Mouse (Mus musculus): ENCODE results near the gene Sec11a. TPM values are rescaled to one million over a fixed set of nuclear protein-coding genes. Genes with fewer than 3 reads are reported as not detected.

Gene Sec11a
- total RNA-seq, 4 experiments from 2014 or later, result 35.3 to 41.0 (median 39.2) TPM

DNA sequence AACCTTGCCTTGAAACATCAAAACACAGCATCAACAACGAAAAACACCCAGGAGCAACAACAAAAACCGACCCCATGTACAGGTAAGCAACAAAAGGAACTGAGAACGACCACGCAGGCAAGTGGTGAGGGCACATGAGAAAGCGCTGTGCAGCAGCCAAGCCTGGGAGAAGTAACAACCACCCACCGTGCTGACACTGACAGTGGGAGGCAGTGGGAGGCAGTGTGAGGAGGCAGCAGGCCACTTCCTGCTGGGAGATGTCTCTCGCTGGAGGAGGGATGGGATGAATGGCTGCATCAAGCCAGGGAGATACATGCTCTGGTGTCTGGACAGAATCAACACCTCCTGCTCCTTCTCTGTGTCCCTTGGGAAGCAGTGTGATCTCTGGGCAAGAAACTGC is 50.4 kb downstream of the Sec11a start:
- no peak for DNase-seq (ENCODE audit: low spot score)

DNA sequence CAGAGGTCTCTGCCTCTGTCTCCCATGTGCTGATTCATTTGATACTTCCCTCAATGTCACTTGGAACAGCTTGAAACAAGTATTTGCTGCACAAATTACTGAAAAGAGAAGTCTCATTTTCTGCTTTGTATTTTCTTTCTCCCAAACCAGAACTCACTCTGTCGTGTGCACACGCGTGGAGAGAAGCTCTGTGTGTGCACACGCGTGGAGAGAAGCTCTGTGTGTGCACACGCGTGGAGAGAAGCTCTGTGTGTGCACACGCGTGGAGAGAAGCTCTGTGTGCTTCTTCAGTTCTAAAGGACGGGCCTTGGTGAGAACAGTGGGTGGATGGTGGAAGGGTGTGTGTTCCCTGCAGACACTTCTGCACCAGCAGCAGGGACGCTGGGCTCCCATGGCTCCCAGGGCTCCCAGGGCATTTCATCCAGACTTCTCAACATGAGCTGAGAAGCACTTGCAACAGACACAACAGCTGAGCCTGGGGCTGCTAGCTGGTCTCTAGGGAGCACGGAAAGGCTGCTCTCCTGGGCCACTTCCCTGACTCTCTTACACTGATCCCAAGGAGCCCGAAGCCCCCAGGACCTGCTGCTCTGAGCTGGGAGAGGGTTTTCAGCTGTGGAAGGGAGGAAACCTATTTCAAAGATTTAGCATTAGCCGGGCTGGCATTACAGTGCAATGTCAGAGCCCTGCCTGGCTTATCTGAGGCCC is 52.6 kb downstream of the Sec11a start:
- DNase-seq (ENCODE audit: low spot score), result no peak

- DNase-seq (ENCODE audit: low spot score), result no peak
These were observed 53.4 kb downstream of the Sec11a start for GRCm38 (mm10) chr7:80894196-80894595.

DNA sequence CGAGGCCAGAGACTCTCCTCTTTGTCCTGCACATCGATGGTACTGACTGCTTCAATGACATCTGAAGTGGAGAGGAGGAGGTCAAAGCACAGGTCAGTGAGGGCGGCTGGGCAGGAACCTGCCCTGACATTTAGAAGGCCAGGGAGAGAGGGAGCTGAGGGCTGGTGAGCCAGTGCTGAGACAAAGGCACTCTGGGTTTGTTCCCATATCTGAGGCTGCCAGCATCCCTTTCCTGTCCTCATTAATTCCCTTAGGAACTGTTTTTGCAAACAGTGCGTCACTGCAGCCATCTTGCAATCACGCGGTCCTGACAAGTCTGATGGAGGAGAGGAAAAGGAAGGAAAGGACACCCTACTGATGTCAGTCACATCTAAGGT is 53.8 kb downstream of the Sec11a start:
- DNase-seq (ENCODE audit: low spot score), result no peak

GRCm38 (mm10) chr7:80893086-80893752 is 54.4 kb downstream of the Sec11a start:
- DNase-seq (ENCODE audit: low spot score), result no peak

DNA sequence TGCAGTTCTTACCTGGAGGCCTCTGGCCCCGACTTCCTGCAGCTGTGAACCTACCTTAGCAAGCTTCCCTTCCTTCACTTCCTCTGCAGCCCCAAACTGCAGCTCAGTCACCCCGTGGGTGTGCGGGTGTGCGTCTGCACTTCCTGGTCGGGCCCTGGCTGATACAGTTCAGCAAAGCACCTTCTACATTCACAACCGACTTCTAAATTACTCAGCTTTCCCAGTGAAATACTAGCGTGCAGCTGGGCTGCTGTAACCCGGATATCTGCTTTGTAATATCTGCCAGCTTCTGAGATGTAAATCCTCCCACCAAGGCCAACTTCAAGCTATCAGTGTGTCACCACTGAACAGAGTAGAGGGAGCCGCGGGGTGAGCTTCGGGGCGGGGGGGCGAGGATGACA is 57.7 kb downstream of the Sec11a start:
- DNase-seq (ENCODE audit: low spot score), result no peak

- no peak for DNase-seq (ENCODE audit: low spot score)
These were observed 58.5 kb downstream of the Sec11a start for GRCm38 (mm10) chr7:80889021-80889511.

DNA sequence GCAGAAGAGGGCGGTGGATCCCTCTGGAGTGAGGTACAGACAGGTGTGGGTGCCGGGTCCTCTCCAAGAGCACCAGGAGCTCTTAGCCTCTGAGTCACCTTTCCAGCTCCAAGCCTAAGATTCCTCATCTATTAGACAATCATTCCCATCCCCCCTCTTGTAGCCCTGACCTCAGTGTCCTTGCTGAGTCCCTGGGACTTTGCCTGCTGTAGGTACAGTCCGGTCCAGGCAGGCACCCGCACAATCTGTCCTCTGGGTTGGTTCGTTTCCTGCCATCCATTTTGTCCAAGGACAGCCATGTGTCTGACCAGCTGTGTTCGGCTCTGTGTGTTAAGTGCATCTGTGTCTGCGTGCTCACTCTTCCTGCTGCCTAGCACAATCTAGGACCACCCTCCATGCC is 59.0 kb downstream of the Sec11a start:
- no peak for DNase-seq (ENCODE audit: low spot score)

DNA sequence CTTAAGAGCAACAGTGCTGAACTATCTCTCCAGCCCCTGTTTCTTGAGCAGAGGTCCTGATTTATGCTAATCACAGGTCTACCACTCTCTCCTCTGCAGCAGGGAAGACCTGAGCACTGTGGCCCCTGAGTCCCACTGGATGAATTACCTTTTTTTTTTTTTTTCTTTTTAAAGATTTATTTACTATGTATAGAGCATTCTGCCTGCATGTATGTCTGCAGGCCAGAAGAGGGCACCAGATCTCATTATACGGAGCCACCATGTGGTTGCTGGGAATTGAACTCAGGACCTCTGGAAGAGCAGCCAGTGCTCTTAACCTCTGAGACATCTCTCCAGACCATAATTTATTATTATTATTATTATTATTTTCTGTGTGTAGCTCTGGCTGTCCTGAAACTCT is 61.9 kb downstream of the Sec11a start:
- no peak for DNase-seq (ENCODE audit: low spot score)

DNA sequence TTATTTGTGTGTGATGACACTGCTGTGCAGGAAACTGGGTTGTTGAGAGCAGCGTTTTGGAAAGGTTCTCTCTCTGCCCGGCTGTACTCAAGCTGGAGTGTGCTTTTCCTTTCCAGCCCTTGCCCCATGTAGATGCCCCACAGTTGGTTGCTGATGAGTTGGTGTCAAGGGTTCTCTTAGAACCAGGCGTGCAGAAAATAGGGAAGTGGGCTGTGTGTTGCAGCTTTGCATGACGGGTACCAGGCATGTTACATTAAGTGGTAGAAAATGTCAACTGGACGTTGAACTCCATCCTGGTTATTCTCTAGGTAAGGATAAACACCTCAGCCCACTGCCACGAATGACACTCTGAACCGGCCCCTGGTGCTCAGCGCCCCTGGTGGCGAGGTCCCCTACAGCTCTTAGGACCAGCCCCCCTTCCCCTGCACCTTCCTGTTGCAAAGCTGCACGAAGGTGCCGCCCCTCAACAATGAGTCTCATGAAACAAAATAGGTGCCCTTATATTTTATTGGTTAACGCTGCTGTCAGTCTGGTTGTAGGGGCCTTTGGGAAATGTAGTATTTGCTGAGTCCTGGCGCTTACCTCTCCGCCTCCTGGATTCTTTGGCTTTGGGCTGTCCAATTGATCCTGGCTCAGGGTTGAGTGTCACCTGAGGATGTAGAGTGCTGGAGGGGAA is 64.6 kb downstream of the Sec11a start:
- no peak for DNase-seq (ENCODE audit: low spot score)

DNA sequence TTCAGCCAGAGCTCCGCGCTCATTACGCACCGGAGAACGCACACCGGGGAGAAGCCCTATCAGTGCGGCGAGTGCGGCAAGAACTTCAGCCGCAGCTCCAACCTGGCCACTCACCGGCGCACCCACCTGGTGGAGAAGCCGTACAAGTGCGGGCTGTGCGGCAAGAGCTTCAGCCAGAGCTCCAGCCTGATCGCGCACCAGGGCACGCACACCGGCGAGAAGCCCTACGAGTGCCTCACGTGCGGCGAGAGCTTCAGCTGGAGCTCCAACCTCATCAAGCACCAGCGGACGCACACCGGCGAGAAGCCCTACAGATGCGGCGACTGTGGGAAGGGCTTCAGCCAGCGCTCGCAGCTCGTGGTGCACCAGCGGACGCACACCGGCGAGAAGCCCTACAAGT is 71.9 kb downstream of the Sec11a start:
- DNase-seq (ENCODE audit: low spot score), result no peak

- DNase-seq (ENCODE audit: low spot score), result no peak
These were observed 73.9 kb downstream of the Sec11a start for GRCm38 (mm10) chr7:80873631-80874030.

DNA sequence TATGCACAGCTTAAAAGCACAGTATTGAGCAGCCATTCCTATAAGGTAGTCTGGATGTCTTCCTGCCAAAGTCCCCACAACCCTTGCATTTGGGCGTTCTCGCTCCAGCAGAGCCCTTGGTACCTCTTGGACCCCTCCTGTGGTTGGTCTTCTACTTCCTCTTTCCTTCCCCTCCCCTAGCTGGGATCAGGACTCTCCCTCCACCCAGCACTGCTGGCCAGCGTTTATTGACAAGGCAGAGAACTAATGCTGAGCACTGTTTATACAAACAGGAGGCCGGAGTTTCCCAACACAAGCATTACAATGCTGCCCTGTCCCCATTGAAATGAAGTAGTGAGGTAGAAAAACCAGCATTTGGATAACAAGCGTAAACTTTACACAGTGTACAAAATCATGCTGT is 74.5 kb downstream of the Sec11a start:
- no peak for DNase-seq (ENCODE audit: low spot score)

GRCm38 (mm10) chr7:80868686-80869085 is 78.9 kb downstream of the Sec11a start:
- no peak for DNase-seq (ENCODE audit: low spot score)

DNA sequence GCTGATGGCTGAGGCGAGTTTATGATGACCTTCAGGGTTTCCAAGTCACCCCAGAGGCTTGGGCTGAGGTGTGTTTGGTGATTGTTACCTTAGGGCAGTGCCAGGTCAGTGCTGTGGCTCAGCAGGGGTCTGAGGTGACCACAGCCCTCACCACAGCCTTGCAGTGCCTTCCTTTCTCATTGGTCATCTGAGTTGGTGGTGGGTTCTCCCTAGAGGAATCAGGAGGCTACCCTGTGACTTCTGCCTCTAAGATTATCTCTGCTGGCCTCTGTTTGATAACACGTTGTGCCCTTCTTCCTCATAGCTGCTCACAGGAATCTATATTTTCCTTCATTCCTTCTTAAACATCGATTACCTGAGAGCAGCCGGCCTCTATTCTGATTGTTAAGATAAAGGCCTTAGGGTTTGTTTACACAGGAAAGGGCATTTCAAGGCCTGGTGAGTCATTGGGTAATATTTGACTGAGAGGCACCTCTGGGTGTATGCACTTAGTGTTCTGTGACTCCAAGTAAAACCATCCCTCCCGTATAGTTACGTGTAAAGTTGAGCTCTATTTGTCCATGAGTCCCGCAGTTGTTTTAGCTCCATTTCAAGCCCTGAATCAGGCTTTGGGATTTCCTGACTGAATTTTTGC is 80.9 kb downstream of the Sec11a start:
- no peak for DNase-seq (ENCODE audit: low spot score)

- DNase-seq (ENCODE audit: low spot score), result no peak
These were observed 82.1 kb downstream of the Sec11a start for GRCm38 (mm10) chr7:80865521-80865920.

GRCm38 (mm10) chr7:80864831-80865230 is 82.7 kb downstream of the Sec11a start:
- no peak for DNase-seq (ENCODE audit: low spot score)

DNA sequence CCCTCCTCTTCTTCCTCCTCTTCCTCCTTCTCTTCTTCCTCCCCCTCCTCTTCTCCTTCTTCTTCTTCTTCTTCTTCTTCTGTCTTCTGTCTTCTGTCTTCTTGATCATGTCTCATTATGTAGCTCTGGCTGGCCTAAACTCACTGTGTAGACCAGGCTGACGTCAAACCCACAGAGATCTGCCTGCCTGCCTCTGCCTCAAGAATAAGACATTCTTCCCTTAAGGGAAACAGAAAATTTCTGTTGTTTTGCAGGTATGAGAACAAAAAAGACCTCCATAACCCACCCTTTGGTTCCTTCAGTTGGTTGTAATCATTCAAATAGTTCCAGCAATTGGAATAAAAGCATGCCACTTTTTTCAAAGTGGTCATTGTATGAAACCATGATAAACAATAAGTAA is 83.4 kb downstream of the Sec11a start:
- no peak for DNase-seq (ENCODE audit: low spot score)

- no peak for DNase-seq (ENCODE audit: low spot score)
These were observed 84.1 kb downstream of the Sec11a start for GRCm38 (mm10) chr7:80863520-80863919.

DNA sequence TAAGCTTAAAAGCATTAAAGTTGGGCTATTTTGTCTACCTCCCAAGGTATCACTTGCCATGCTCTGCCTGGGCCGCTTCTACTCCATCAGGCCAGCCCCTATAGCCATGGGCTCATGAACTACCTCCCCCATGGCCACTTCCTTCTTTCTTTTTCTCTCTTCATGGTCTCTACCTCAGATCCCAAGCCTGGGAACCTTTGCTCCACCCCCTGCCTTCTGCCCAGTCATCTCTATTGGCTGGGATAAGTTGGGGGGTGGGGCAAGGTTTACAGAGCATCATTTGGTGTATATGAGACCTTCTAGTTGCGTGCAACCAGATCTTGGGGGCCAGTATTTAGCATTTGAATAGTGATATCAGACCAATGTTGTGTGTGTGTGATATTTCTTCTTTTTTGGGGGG is 85.1 kb downstream of the Sec11a start:
- DNase-seq (ENCODE audit: low spot score), result no peak

GRCm38 (mm10) chr7:80860729-80861274 is 86.8 kb downstream of the Sec11a start, which contains the start of gene Zscan2:
Gene Zscan2, plus strand, starts transcription at chr7:80860920.
- peak; percentile 95 for DNase-seq (ENCODE audit: low spot score)

GRCm38 (mm10) chr7:80860227-80860626 is 87.4 kb downstream of the Sec11a start:
- DNase-seq (ENCODE audit: low spot score), result peak; percentile 48

Measured in heart, adult 8-10 months (tissue).